ENCODE assay signal across 9 mouse cellular contexts in the genomic region with DNA sequence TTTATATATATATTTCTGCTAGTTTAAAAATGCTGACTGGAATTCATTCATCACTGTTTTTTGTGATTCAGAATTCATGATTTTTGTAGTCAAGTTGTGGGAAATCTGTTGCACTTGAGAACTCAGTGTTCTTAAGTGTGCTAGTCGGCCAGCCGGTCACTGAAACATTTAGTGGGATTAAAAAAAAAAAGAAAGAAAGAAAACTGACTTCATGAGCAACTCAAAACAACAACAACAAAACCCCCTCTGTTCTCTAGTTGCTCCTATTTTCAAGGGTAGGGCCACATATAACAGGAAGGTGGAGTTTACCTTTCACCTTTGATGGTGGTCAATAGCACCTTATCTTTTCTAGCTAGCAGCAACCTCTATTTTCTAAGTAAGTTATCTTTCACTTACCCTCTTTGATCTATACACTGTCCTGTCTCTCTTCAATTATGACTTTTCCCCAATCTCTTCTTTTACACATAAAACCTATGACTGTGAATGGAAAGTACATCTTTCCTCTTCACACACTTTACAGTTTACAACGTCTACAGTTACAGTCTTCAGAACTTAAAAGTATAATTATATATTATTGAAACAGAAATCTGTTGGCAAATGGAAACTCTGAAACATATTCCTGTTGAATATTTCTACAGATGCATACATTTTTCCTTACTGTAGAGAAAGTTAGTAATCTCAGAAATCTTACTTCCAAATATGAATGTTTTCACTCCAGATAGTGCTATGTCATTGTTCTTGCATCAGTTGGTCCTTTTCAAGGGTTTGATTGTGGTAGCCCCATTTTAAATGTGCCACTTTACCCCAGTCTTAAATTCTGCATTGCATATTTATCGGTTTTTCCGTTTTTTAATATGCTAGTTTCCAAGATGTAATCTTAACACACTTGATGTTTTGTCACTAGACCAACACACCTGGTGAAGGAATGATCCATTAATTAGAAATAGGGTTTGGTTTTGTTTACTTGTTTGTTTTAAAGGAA. TPM values are rescaled to one million over a fixed set of nuclear protein-coding genes. Genes with fewer than 3 reads are reported as not detected.
DNase-seq lines count a peak whose midpoint lies in the region; ATAC-seq and TF ChIP-seq lines count a peak whose summit lies in the region.
"Had no signal": no experiment of that assay in that cellular context is flagged by ENCODE, and none has a peak within 500 bp of the region (broad histone marks: within the 10 kb centered on the region; RNA-seq: fewer than 3 reads in every experiment).

No protein-coding gene starts in this region.

- no peak for DNase-seq in lung, embryonic 14.5 days
- no peak for DNase-seq in lung, adult 18-20 months
- DNase-seq in right cerebral cortex, postnatal 4 days = no peak
- DNase-seq in urinary bladder, postnatal 25 days (ENCODE audit: low spot score) = no peak
- no peak for DNase-seq in urinary bladder, adult 2 months (ENCODE audit: low spot score)
- DNase-seq: adrenal gland, postnatal 10 days had no signal

- H3K36me3 ChIP-seq in lung, embryonic 14.5 days (ENCODE audit: insufficient read depth) = peaks cover 9% of the 10 kb centered on the region
- H3K36me3 ChIP-seq in embryonic facial prominence, embryonic 12.5 days = 0 out of 2 replicates have a peak, but pooled peaks cover 4% of the 10 kb centered on the region
- no peaks in the 10 kb centered on the region for H3K36me3 ChIP-seq in intestine, embryonic 16.5 days (ENCODE audit: control insufficient read depth, insufficient read depth, low read length)
- H3K36me3 ChIP-seq in neural tube, embryonic 12.5 days = no peaks in the 10 kb centered on the region

- ATAC-seq in lung, embryonic 14.5 days (ENCODE audit: insufficient read depth) = no peak
- no peak for ATAC-seq in embryonic facial prominence, embryonic 12.5 days (ENCODE audit: insufficient number of reproducible peaks, insufficient read depth, low FRiP score, low TSS enrichment)
- ATAC-seq in intestine, embryonic 16.5 days = no peak
- ATAC-seq in neural tube, embryonic 12.5 days (ENCODE audit: low FRiP score, low read depth) = no peak

- peak overlapping the region; percentile 96 for H3K4me3 ChIP-seq in lung, embryonic 14.5 days (ENCODE audit: low read depth, low read length)
- H3K4me3 ChIP-seq in embryonic facial prominence, embryonic 12.5 days = peak overlapping the region; percentile 40
- peak overlapping the region; percentile 45 for H3K4me3 ChIP-seq in intestine, embryonic 16.5 days (ENCODE audit: low read length)
- peak overlapping the region; percentile 32 for H3K4me3 ChIP-seq in neural tube, embryonic 12.5 days

- H3K27ac ChIP-seq in lung, embryonic 14.5 days (ENCODE audit: low read depth) = no peak overlapping the region
- no peak overlapping the region for H3K27ac ChIP-seq in embryonic facial prominence, embryonic 12.5 days
- H3K27ac ChIP-seq in intestine, embryonic 16.5 days (ENCODE audit: low read length) = no peak overlapping the region
- H3K27ac ChIP-seq in neural tube, embryonic 12.5 days = no peak overlapping the region

- no peak for TF ChIP-seq CTCF in lung, embryonic 14.5 days (IDR thresholded peaks at IDR 0.05; ENCODE audit: low read depth)

- peak overlapping the region; percentile 44 for H3K9ac ChIP-seq in lung, embryonic 14.5 days
- no peak overlapping the region for H3K9ac ChIP-seq in embryonic facial prominence, embryonic 12.5 days
- H3K9ac ChIP-seq in intestine, embryonic 16.5 days (ENCODE audit: low read depth, low read length) = no peak overlapping the region
- H3K9ac ChIP-seq in neural tube, embryonic 12.5 days = no peak overlapping the region

- H3K4me2 ChIP-seq in lung, embryonic 14.5 days = peak overlapping the region; percentile 96
- peak overlapping the region; percentile 98 for H3K4me2 ChIP-seq in embryonic facial prominence, embryonic 12.5 days (replicated peaks)
- H3K4me2 ChIP-seq in intestine, embryonic 16.5 days (ENCODE audit: low read depth, low read length) = peak overlapping the region; percentile 57
- H3K4me2 ChIP-seq in neural tube, embryonic 12.5 days (replicated peaks) = peak overlapping the region; percentile 98

- H3K9me3 ChIP-seq in lung, embryonic 14.5 days (ENCODE audit: low read depth, low read length) = no peaks in the 10 kb centered on the region
- H3K9me3 ChIP-seq in embryonic facial prominence, embryonic 12.5 days = no peaks in the 10 kb centered on the region
- H3K9me3 ChIP-seq in intestine, embryonic 16.5 days (ENCODE audit: control insufficient read depth, low read length) = no peaks in the 10 kb centered on the region
- no peaks in the 10 kb centered on the region for H3K9me3 ChIP-seq in neural tube, embryonic 12.5 days

- WGBS in lung, embryonic 14.5 days = 22% methylated on average over 5 of the region's 5 CpGs
- WGBS in embryonic facial prominence, embryonic 12.5 days = 32% methylated on average over 5 of the region's 5 CpGs
- WGBS in intestine, embryonic 16.5 days = 24% methylated on average over 5 of the region's 5 CpGs
- WGBS in neural tube, embryonic 12.5 days = 50% methylated on average over 5 of the region's 5 CpGs

- H3K27me3 ChIP-seq in lung, embryonic 14.5 days (ENCODE audit: insufficient read depth, low read length) = no peaks in the 10 kb centered on the region
- no peaks in the 10 kb centered on the region for H3K27me3 ChIP-seq in embryonic facial prominence, embryonic 12.5 days
- no peaks in the 10 kb centered on the region for H3K27me3 ChIP-seq in intestine, embryonic 16.5 days (replicated peaks; ENCODE audit: control insufficient read depth, insufficient read depth, low read length)
- no peaks in the 10 kb centered on the region for H3K27me3 ChIP-seq in neural tube, embryonic 12.5 days (replicated peaks)

- no peaks in the 10 kb centered on the region for H3K4me1 ChIP-seq in lung, embryonic 14.5 days (ENCODE audit: insufficient read depth)
- H3K4me1 ChIP-seq in embryonic facial prominence, embryonic 12.5 days = 0 out of 2 replicates have a peak, but pooled peaks cover 3% of the 10 kb centered on the region
- no peaks in the 10 kb centered on the region for H3K4me1 ChIP-seq in intestine, embryonic 16.5 days (ENCODE audit: control insufficient read depth, insufficient read depth, low read length)
- peaks cover 14% of the 10 kb centered on the region for H3K4me1 ChIP-seq in neural tube, embryonic 12.5 days

RNA-seq across cellular contexts. Expression of gene Tsc22d2, which starts 4.5 kb away (rescaled TPM):
- polyA plus RNA-seq in lung, embryonic 14.5 days (2014; fragmentation: Nextera tagmentation; extraction: Ambion mirVana) = 13.7 and 17.6 TPM in 2 replicates
- polyA plus RNA-seq in embryonic facial prominence, embryonic 12.5 days (2016; fragmentation: Nextera tagmentation; extraction: Ambion mirVana) = 17.5 and 19.3 TPM in 2 replicates
- polyA plus RNA-seq in intestine, embryonic 16.5 days (2015; fragmentation: Nextera tagmentation; extraction: Ambion mirVana) = 5.0 and 6.1 TPM in 2 replicates
- polyA plus RNA-seq in neural tube, embryonic 12.5 days (2016; fragmentation: Nextera tagmentation; extraction: Ambion mirVana) = 14.8 and 15.4 TPM in 2 replicates
- 14.7 and 17.7 TPM in 2 replicates for polyA plus RNA-seq in urinary bladder, adult 2 months (2012; rRNA removed)

Comparison
In these comparisons a context has a peak if more than half of its experiments do, and no peak if none do; other contexts are left out.
1. H3K4me3 ChIP-seq: peak in every context shown above with its lines; median percentile 96 in lung, embryonic 14.5 days; 45 in intestine, embryonic 16.5 days; 40 in embryonic facial prominence, embryonic 12.5 days; 32 in neural tube, embryonic 12.5 days.